Mouse (Mus musculus) heart, adult 2 months (tissue): Measurements from ENCODE around the gene Wdr20. TPM values are rescaled to one million over a fixed set of nuclear protein-coding genes. Genes with fewer than 3 reads are reported as not detected.

ENCODE experiments used
- DNase-seq, 2 experiments: peaks; one replicate each; pipeline ENCODE4 v3.0.0; 2021
- H3K27ac ChIP-seq: fragments of 200-600 bp; 2 replicates; pipeline ENCODE4 v1.8.1; 2022
- H3K27me3 ChIP-seq: fragments of 200-500 bp; 2 replicates; pipeline ENCODE4 v1.6.1; 2012; ENCODE audit warnings: mild to moderate bottlenecking, low read length, inconsistent platforms, mixed read lengths; ENCODE audit not compliant: control insufficient read depth, insufficient read depth
- H3K36me3 ChIP-seq: fragments of 200-500 bp; 2 replicates; pipeline ENCODE4 v1.6.1; 2012; ENCODE audit warnings: low read length, inconsistent platforms; ENCODE audit not compliant: control insufficient read depth, insufficient read depth
- H3K4me1 ChIP-seq: fragments of 200-500 bp; 2 replicates; pipeline ENCODE4 v1.6.1; 2011; ENCODE audit warnings: low read length; ENCODE audit not compliant: control insufficient read depth, insufficient read depth
- H3K4me3 ChIP-seq: fragments of 200-600 bp; 2 replicates; pipeline ENCODE4 v1.8.1; 2022
- H3K79me2 ChIP-seq: fragments of 200-500 bp; replicated peaks from 2 replicates; pipeline ENCODE4 v1.6.1; 2012; ENCODE audit warnings: mild to moderate bottlenecking, inconsistent platforms, low read length, moderate library complexity, mixed read lengths; ENCODE audit not compliant: control insufficient read depth, insufficient read depth
- H3K9ac ChIP-seq: fragments of 200-500 bp; 2 replicates; pipeline ENCODE4 v1.6.1; 2012; ENCODE audit warnings: low read depth, mild to moderate bottlenecking, control low read depth, inconsistent platforms, low read length, mixed read lengths
- CTCF ChIP-seq: fragments of 200-600 bp; IDR thresholded peaks from 2 replicates; pipeline ENCODE4 v1.8.1; 2022; ENCODE audit warnings: antibody characterized with exemption, mild to moderate bottlenecking, moderate library complexity
- EP300 ChIP-seq: fragments of 200-500 bp; IDR thresholded peaks from 2 replicates; pipeline ENCODE4 v1.6.1; 2011; ENCODE audit warnings: low read depth, low read length, control low read depth; ENCODE audit not compliant: insufficient read depth
- POLR2A ChIP-seq: fragments of 200-500 bp; IDR thresholded peaks from 2 replicates; pipeline ENCODE4 v1.6.1; 2011; ENCODE audit warnings: mild to moderate bottlenecking, low read depth, low read length, control low read depth; ENCODE audit not compliant: insufficient read depth
- WGBS: fragments of 180-500 bp; shearing (Covaris S2); methylation state at CpG from one replicate; pipeline ENCODE4 v1.1.7; 2018; 5-methylcytosine and 5-hydroxymethylcytosine counted together
- intact Hi-C: fragments of 180-260 bp; cut with DNase I; formaldehyde crosslinking; loops from one replicate; pipeline ENCODE4 v1.15.1; 2025
- polyA plus RNA-seq: library from polyadenylated mRNA; depleted of rRNA; stranded (reverse); fragments of >200 nt; gene quantifications from 2 replicates; pipeline ENCODE4 v1.2.3, GENCODE M21; 2012
- total RNA-seq, 2 experiments: library from RNA; stranded (reverse); gene quantifications; 2 replicates each; pipeline ENCODE4 v1.2.3; 2021

Wdr20 gene
- total and polyA plus RNA-seq, 3 experiments, result 14.5 to 30.9 (median 28.6) TPM

GRCm38 (mm10) chr12:110696173-110696974 is 41.4 kb upstream of the Wdr20 start:
- Histone ChIP-seq H3K4me1 (peaks cover 2% of the 10 kb centered on the region), H3K27me3 (no peaks in the 10 kb centered on the region), H3K27ac (peak overlapping the region; percentile 100), H3K9ac (peak overlapping the region; percentile 100), H3K4me3 (peak overlapping the region; percentile 97), H3K36me3 (peaks cover 16% of the 10 kb centered on the region), H3K79me2 (peaks cover 2% of the 10 kb centered on the region; the same call in 1 of the 2 replicates)
- under 1% methylated on average over 89 of the region's 89 CpGs for WGBS
- TF ChIP-seq CTCF (no peak), POLR2A (peak; percentile 99), EP300 (peak; percentile 93; the same call in 1 of the 2 replicates)
- DNase-seq, result peak; percentile 98 to 100
- intact Hi-C loops, result no loop called here

GRCm38 (mm10) chr12:110696975-110697400 is 40.8 kb upstream of the Wdr20 start:
- H3K4me3 ChIP-seq, result peak overlapping the region; percentile 70
- H3K9ac ChIP-seq, result peak overlapping the region; percentile 87
- H3K27ac ChIP-seq, result peak overlapping the region; percentile 90
- intact Hi-C loops, result no loop called here
- WGBS, result 45% methylated on average over 9 of the region's 9 CpGs
- H3K27me3 ChIP-seq, result no peaks in the 10 kb centered on the region
- no peak for TF ChIP-seq EP300
- no peak for TF ChIP-seq POLR2A
- TF ChIP-seq CTCF, result no peak
- H3K4me1 ChIP-seq, result peaks cover 2% of the 10 kb centered on the region
- no peak for DNase-seq
- peaks cover 2% of the 10 kb centered on the region; the same call in 1 of the 2 replicates for H3K79me2 ChIP-seq
- peaks cover 16% of the 10 kb centered on the region for H3K36me3 ChIP-seq

- peaks cover 16% of the 10 kb centered on the region for H3K36me3 ChIP-seq
- intact Hi-C loops, result no loop called here
- peaks cover 2% of the 10 kb centered on the region for H3K4me1 ChIP-seq
- H3K27ac ChIP-seq, result no peak overlapping the region
- H3K9ac ChIP-seq, result no peak overlapping the region
- no peaks in the 10 kb centered on the region for H3K27me3 ChIP-seq
- H3K79me2 ChIP-seq, result peaks cover 2% of the 10 kb centered on the region; the same call in 1 of the 2 replicates
- no peak overlapping the region for H3K4me3 ChIP-seq
- TF ChIP-seq CTCF (no peak), EP300 (no peak), POLR2A (no peak)
- DNase-seq, result no peak
- 52% methylated on average over 5 of the region's 5 CpGs for WGBS
Measured at GRCm38 (mm10) chr12:110697457-110697856, 40.3 kb upstream of the Wdr20 start.

- no peaks in the 10 kb centered on the region for H3K27me3 ChIP-seq
- TF ChIP-seq CTCF (no peak), POLR2A (no peak), EP300 (no peak)
- H3K4me3 ChIP-seq, result no peak overlapping the region
- H3K27ac ChIP-seq, result no peak overlapping the region
- no peak overlapping the region for H3K9ac ChIP-seq
- H3K4me1 ChIP-seq, result peaks cover 3% of the 10 kb centered on the region
- WGBS, result 94% methylated on average over 1 of the region's 1 CpGs
- intact Hi-C loops, result loop anchor here (1.0 kb wide), 1 partner anchor 251 kb away; the partner anchor contains the start of gene Ppp2r5c
- H3K79me2 ChIP-seq, result peaks cover 2% of the 10 kb centered on the region; the same call in 1 of the 2 replicates
- no peak for DNase-seq
- peaks cover 13% of the 10 kb centered on the region for H3K36me3 ChIP-seq
Measured at GRCm38 (mm10) chr12:110698080-110698479, 39.7 kb upstream of the Wdr20 start.

- H3K4me1 ChIP-seq, result peaks cover 4% of the 10 kb centered on the region
- 58% methylated on average over 15 of the region's 15 CpGs for WGBS
- H3K27me3 ChIP-seq, result no peaks in the 10 kb centered on the region
- intact Hi-C loops, result loop anchor here (1.0 kb wide), 1 partner anchor 251 kb away; the partner anchor contains the start of gene Ppp2r5c
- DNase-seq, result no peak
- TF ChIP-seq EP300 (no peak), CTCF (no peak), POLR2A (no peak)
- H3K27ac ChIP-seq, result no peak overlapping the region
- H3K79me2 ChIP-seq, result peaks cover 2% of the 10 kb centered on the region; the same call in 1 of the 2 replicates
- H3K36me3 ChIP-seq, result peaks cover 12% of the 10 kb centered on the region
- no peak overlapping the region for H3K9ac ChIP-seq
- H3K4me3 ChIP-seq, result no peak overlapping the region
Measured at GRCm38 (mm10) chr12:110698523-110699170, 39.1 kb upstream of the Wdr20 start.

GRCm38 (mm10) chr12:110699171-110699547 is 38.6 kb upstream of the Wdr20 start:
- peaks cover 4% of the 10 kb centered on the region for H3K4me1 ChIP-seq
- H3K27ac ChIP-seq, result no peak overlapping the region
- H3K9ac ChIP-seq, result no peak overlapping the region
- H3K36me3 ChIP-seq, result peaks cover 9% of the 10 kb centered on the region
- no peaks in the 10 kb centered on the region for H3K27me3 ChIP-seq
- H3K79me2 ChIP-seq, result peaks cover 2% of the 10 kb centered on the region; the same call in 1 of the 2 replicates
- intact Hi-C loops, result no loop called here
- no peak for DNase-seq
- TF ChIP-seq POLR2A, result no peak
- TF ChIP-seq EP300, result no peak
- no peak for TF ChIP-seq CTCF
- 38% methylated on average over 2 of the region's 2 CpGs for WGBS
- H3K4me3 ChIP-seq, result no peak overlapping the region
